Comparison of ENCODE assay signal across 8 mouse cellular contexts in the genomic region with DNA sequence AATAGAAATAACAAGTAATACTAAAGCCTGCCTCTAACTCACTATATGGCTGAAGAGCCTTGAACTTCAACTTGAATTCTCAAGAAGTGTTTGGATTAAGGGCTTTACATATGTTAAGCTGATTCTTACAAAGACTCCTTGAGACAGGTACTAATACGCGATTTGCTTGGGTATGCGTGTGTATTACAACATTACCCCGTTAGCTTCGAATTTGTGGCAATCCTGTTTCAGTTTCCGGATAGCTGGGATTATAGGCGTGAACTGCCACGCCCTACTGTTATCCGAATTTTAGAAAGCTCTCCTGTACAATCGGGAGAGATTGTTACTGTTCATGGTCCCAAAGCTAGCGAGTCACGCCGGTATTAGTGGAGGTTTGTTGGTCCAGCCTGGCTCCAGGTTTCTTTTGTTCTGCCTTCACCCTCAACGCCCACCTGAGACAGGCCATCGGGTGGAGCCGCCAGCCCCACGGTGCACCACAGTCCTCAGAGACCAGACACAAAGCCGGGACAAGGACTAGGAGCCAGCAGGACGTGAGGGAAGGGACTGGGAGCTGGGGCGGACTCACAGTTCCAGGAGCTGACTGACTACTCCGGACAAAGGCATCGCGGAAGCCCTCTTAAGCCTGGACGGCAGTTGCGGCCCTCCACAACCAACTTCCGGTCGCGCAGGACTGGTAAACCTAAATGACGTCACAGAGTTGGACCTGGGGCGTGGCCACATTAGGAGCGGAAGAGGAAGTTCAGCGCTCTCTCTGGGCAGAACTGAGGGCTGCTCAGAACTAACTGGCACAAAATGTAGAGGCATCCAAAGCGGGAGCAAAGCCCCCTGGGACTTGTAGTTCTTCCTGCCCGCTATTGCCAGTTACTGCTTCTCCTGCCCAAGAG. TPM values are rescaled to one million over a fixed set of nuclear protein-coding genes. Genes with fewer than 3 reads are reported as not detected.
DNase-seq lines count a peak whose midpoint lies in the region; ATAC-seq lines count a peak whose summit lies in the region.

A gene (minus strand): TSS at position 672 of the 884 bp plus-strand sequence.

- DNase-seq in adrenal gland, adult (ENCODE audit: inconsistent age in 2 of 2, low spot score in 1 of 2) = peak; percentile 97 to 99
- DNase-seq in embryo, embryonic 10.5 days (ENCODE audit: low spot score) = peak; percentile 100
- DNase-seq in gastrocnemius, postnatal 14 days = peak; percentile 95
- DNase-seq in left cerebral cortex, postnatal 10 days (ENCODE audit: extremely low spot score in 1 of 2, low spot score in 2 of 2) = peak; percentile 97 to 98
- peak; percentile 95 for DNase-seq in right cerebral cortex, postnatal 25 days
- DNase-seq in urinary bladder, postnatal 4 days (ENCODE audit: low spot score in 2 of 2) = peak; percentile 92 to 96

- intact Hi-C loops in gastrocnemius, postnatal 14 days (cut with DNase I; ENCODE audit: low total_unique reads) = loop anchor here (5.0 kb wide), 1 partner anchor 46 kb away; no protein-coding TSS in a partner anchor
- intact Hi-C loops in left cerebral cortex, postnatal 10 days (cut with DNase I) = no loop called here

- peak; percentile 95 for ATAC-seq in inflammation-experienced regulatory T-cells, adult 6 months
- peak; percentile 93 for ATAC-seq in megakaryocyte-erythroid progenitor cell, adult 5-6 weeks (replicated peaks; ENCODE audit: low FRiP score, low TSS enrichment, poor library complexity, severe bottlenecking)

RNA-seq across cellular contexts. Expression of the gene that starts here (rescaled TPM):
- total RNA-seq in gastrocnemius, postnatal 14 days (2021) = 10 to 100 TPM; 10.0 to 12.5 TPM
- polyA plus RNA-seq in inflammation-experienced regulatory T-cells, adult 6 months (2017; shearing (Covaris generic)) = 10 to 100 TPM; 24.8 to 29.4 (median 25.4) TPM
- 10 to 100 TPM; 37.8 to 39.2 TPM for total RNA-seq in left cerebral cortex, postnatal 10 days (2021)
- 7.7 and 18.7 TPM in 2 replicates for total RNA-seq in megakaryocyte-erythroid progenitor cell, adult 5-6 weeks (2014; fragmentation: Nextera tagmentation)
- total RNA-seq in megakaryocyte-erythroid progenitor cell, adult 5-6 weeks (2017) = 2.6 and 8.6 TPM in 2 replicates

Comparison
In these comparisons a context has a peak if more than half of its experiments do, and no peak if none do; other contexts are left out.
1. Peak in every context shown above with its lines: DNase-seq and ATAC-seq.